Mouse (Mus musculus) CH12.LX (cell line): ENCODE data around the gene Ddx20. TPM values are rescaled to one million over a fixed set of nuclear protein-coding genes. Genes with fewer than 3 reads are reported as not detected.

Source experiments
- DNase-seq: peaks from one replicate; pipeline ENCODE4 v3.0.0-alpha.2; 2013; ENCODE audit errors: extremely low read depth
- H3K27ac ChIP-seq: 2 replicates; pipeline ENCODE4 v1.5.1; 2012; ENCODE audit warnings: low read depth, mild to moderate bottlenecking, control low read depth, moderate library complexity; ENCODE audit not compliant: insufficient read depth
- H3K27me3 ChIP-seq: replicated peaks from 2 replicates; pipeline ENCODE3; 2012; ENCODE audit warnings: inconsistent platforms
- H3K36me3 ChIP-seq, 2 experiments: replicated peaks in 1 of 2; 2 replicates each; pipeline versions ENCODE3 to v1.6.1; 2012; ENCODE audit warnings: inconsistent platforms in 1 of 2, low read length in 1 of 2, mild to moderate bottlenecking in 1 of 2, mixed read lengths in 1 of 2, moderate library complexity in 1 of 2; ENCODE audit not compliant: control insufficient read depth in 1 of 2, insufficient read depth in 1 of 2
- H3K4me1 ChIP-seq, 2 experiments: 2 replicates each; pipeline ENCODE4 v1.6.1; 2012; ENCODE audit warnings: inconsistent platforms in 1 of 2, moderate library complexity in 1 of 2; ENCODE audit not compliant: insufficient read depth in 2 of 2, control insufficient read depth in 1 of 2
- H3K4me2 ChIP-seq: 2 replicates; pipeline ENCODE4 v1.6.1; 2012; ENCODE audit warnings: low read depth, mild to moderate bottlenecking, control low read depth; ENCODE audit not compliant: poor library complexity, insufficient read depth, severe bottlenecking
- H3K4me3 ChIP-seq, 3 experiments: fragments of 150-350 bp in 1 of 3; sonication (generic) in 1 of 3; replicated peaks in 1 of 3; 2 replicates each; pipeline versions ENCODE3 to v1.5.1; 2011 to 2012; ENCODE audit warnings: low read depth in 2 of 3, low read length in 2 of 3, mild to moderate bottlenecking in 2 of 3, moderate library complexity in 2 of 3, control low read depth in 1 of 3, improper control_type of control experiment in 1 of 3, inconsistent platforms in 1 of 3, mixed read lengths in 1 of 3; ENCODE audit not compliant: poor library complexity in 1 of 3
- H3K79me2 ChIP-seq: replicated peaks from 2 replicates; pipeline ENCODE4 v1.6.1; 2012; ENCODE audit warnings: mild to moderate bottlenecking, moderate library complexity; ENCODE audit not compliant: control insufficient read depth, poor library complexity, insufficient read depth, severe bottlenecking; ENCODE audit errors: extremely low read depth
- H3K9ac ChIP-seq: 2 replicates; pipeline ENCODE4 v1.6.1; 2012; ENCODE audit warnings: low read depth, mild to moderate bottlenecking, control low read depth, moderate library complexity; ENCODE audit not compliant: insufficient read depth
- H3K9me3 ChIP-seq: replicated peaks from 2 replicates; pipeline ENCODE3; 2012; ENCODE audit warnings: low read length, inconsistent platforms, mixed read lengths
- BHLHE40 ChIP-seq: IDR thresholded peaks from 2 replicates; pipeline ENCODE4 v1.6.1; 2011; ENCODE audit warnings: mild to moderate bottlenecking, low read depth, low read length, improper control_type of control experiment
- CHD1 ChIP-seq: IDR thresholded peaks from 2 replicates; pipeline ENCODE4 v1.6.1; 2012; ENCODE audit warnings: low read depth, low read length, improper control_type of control experiment, inconsistent platforms
- CHD2 ChIP-seq: IDR thresholded peaks from 2 replicates; pipeline ENCODE4 v1.6.1; 2011; ENCODE audit warnings: low read length, improper control_type of control experiment
- CTCF ChIP-seq, 2 experiments: IDR thresholded peaks in 1 of 2; conservative IDR thresholded peaks in 1 of 2; 2 replicates each; pipeline ENCODE4 v1.5.1; 2011 to 2012; ENCODE audit warnings: low read depth in 2 of 2, low read length in 2 of 2, improper control_type of control experiment in 1 of 2, inconsistent platforms in 1 of 2, mild to moderate bottlenecking in 1 of 2, moderate library complexity in 1 of 2
- E2F4 ChIP-seq: IDR thresholded peaks from 2 replicates; pipeline ENCODE4 v1.6.1; 2011; ENCODE audit warnings: low read depth, low read length, improper control_type of control experiment; ENCODE audit not compliant: insufficient replicate concordance
- ELF1 ChIP-seq: IDR thresholded peaks from 2 replicates; pipeline ENCODE4 v1.6.1; 2014; ENCODE audit warnings: low read depth, mild to moderate bottlenecking, inconsistent platforms, low read length, improper control_type of control experiment
- EP300 ChIP-seq: IDR thresholded peaks from 2 replicates; pipeline ENCODE4 v1.6.1; 2011; ENCODE audit warnings: low read length, improper control_type of control experiment
- ETS1 ChIP-seq: conservative IDR thresholded peaks from 2 replicates; pipeline ENCODE4 v1.6.1; 2012; ENCODE audit warnings: low read depth, mild to moderate bottlenecking, inconsistent platforms, low read length, improper control_type of control experiment, moderate library complexity
- GABPA ChIP-seq: IDR thresholded peaks from 2 replicates; pipeline ENCODE4 v1.6.1; 2012; ENCODE audit warnings: low read depth, low read length, improper control_type of control experiment, inconsistent platforms; ENCODE audit not compliant: insufficient replicate concordance
- HCFC1 ChIP-seq: IDR thresholded peaks from 2 replicates; pipeline ENCODE4 v1.6.1; 2012; ENCODE audit warnings: low read depth, mild to moderate bottlenecking, inconsistent platforms, low read length, improper control_type of control experiment
- IRF4 ChIP-seq: IDR thresholded peaks from 2 replicates; pipeline ENCODE4 v1.6.1; 2014; ENCODE audit warnings: low read depth, mild to moderate bottlenecking, inconsistent platforms, low read length, improper control_type of control experiment
- JUN ChIP-seq: IDR thresholded peaks from 2 replicates; pipeline ENCODE4 v1.6.1; 2011; ENCODE audit warnings: low read depth, mild to moderate bottlenecking, low read length, improper control_type of control experiment, moderate library complexity; ENCODE audit not compliant: insufficient read depth
- JUND ChIP-seq: conservative IDR thresholded peaks from 2 replicates; pipeline ENCODE4 v1.6.1; 2011; ENCODE audit warnings: low read depth, low read length, improper control_type of control experiment
- KAT2A ChIP-seq: IDR thresholded peaks from 2 replicates; pipeline ENCODE4 v1.6.1; 2012; ENCODE audit warnings: low read length, improper control_type of control experiment, inconsistent platforms; ENCODE audit not compliant: insufficient replicate concordance
- MAFK ChIP-seq: IDR thresholded peaks from 2 replicates; pipeline ENCODE4 v1.6.1; 2011; ENCODE audit warnings: low read length, improper control_type of control experiment; ENCODE audit not compliant: insufficient replicate concordance
- MAX ChIP-seq: IDR thresholded peaks from 2 replicates; pipeline ENCODE4 v1.6.1; 2011; ENCODE audit warnings: low read length, improper control_type of control experiment
- MAZ ChIP-seq: IDR thresholded peaks from 2 replicates; pipeline ENCODE4 v1.6.1; 2012; ENCODE audit warnings: low read depth, mild to moderate bottlenecking, inconsistent platforms, low read length, improper control_type of control experiment, moderate library complexity
- MEF2A ChIP-seq: IDR thresholded peaks from 2 replicates; pipeline ENCODE4 v1.6.1; 2014; ENCODE audit warnings: low read depth, mild to moderate bottlenecking, inconsistent platforms, low read length, improper control_type of control experiment, borderline replicate concordance
- MXI1 ChIP-seq: IDR thresholded peaks from 2 replicates; pipeline ENCODE4 v1.6.1; 2011; ENCODE audit warnings: mild to moderate bottlenecking, low read depth, low read length, improper control_type of control experiment
- MYC ChIP-seq: IDR thresholded peaks from 2 replicates; pipeline ENCODE4 v1.6.1; 2011; ENCODE audit warnings: low read depth, mild to moderate bottlenecking, improper control_type of control experiment, low read length
- NELFE ChIP-seq: IDR thresholded peaks from 2 replicates; pipeline ENCODE4 v1.6.1; 2011; ENCODE audit warnings: low read depth, low read length, improper control_type of control experiment
- NRF1 ChIP-seq: IDR thresholded peaks from 2 replicates; pipeline ENCODE4 v1.6.1; 2014; ENCODE audit warnings: low read depth, mild to moderate bottlenecking, inconsistent platforms, low read length, improper control_type of control experiment, moderate library complexity
- PAX5 ChIP-seq: IDR thresholded peaks from 2 replicates; pipeline ENCODE4 v1.6.1; 2012; ENCODE audit warnings: low read length, inconsistent platforms, mixed read lengths
- POLR2A ChIP-seq: IDR thresholded peaks from 2 replicates; pipeline ENCODE4 v1.6.1; 2011; ENCODE audit warnings: low read depth, mild to moderate bottlenecking, improper control_type of control experiment, low read length
- POLR2AphosphoS2 ChIP-seq: IDR thresholded peaks from 2 replicates; pipeline ENCODE4 v1.6.1; 2011; ENCODE audit warnings: low read depth, low read length, improper control_type of control experiment
- RAD21 ChIP-seq: IDR thresholded peaks from 2 replicates; pipeline ENCODE4 v1.6.1; 2011; ENCODE audit warnings: low read depth, mild to moderate bottlenecking, low read length, improper control_type of control experiment, moderate library complexity
- RCOR1 ChIP-seq: conservative IDR thresholded peaks from 2 replicates; pipeline ENCODE4 v1.6.1; 2012; ENCODE audit warnings: low read depth, mild to moderate bottlenecking, inconsistent platforms, low read length, improper control_type of control experiment
- SIN3A ChIP-seq: IDR thresholded peaks from 2 replicates; pipeline ENCODE4 v1.6.1; 2012; ENCODE audit warnings: low read length, improper control_type of control experiment, inconsistent platforms
- SMC3 ChIP-seq: IDR thresholded peaks from 2 replicates; pipeline ENCODE4 v1.6.1; 2011; ENCODE audit warnings: low read depth, low read length, improper control_type of control experiment
- TBP ChIP-seq: conservative IDR thresholded peaks from 2 replicates; pipeline ENCODE4 v1.6.1; 2011; ENCODE audit warnings: low read depth, low read length, improper control_type of control experiment
- TCF12 ChIP-seq: IDR thresholded peaks from 2 replicates; pipeline ENCODE4 v1.6.1; 2014; ENCODE audit warnings: low read depth, mild to moderate bottlenecking, inconsistent platforms, low read length, improper control_type of control experiment
- UBTF ChIP-seq: IDR thresholded peaks from 2 replicates; pipeline ENCODE4 v1.6.1; 2012; ENCODE audit warnings: low read depth, mild to moderate bottlenecking, inconsistent platforms, low read length, improper control_type of control experiment, moderate library complexity
- USF1 ChIP-seq: IDR thresholded peaks from 2 replicates; pipeline ENCODE4 v1.6.1; 2014; ENCODE audit warnings: low read depth, mild to moderate bottlenecking, inconsistent platforms, low read length, improper control_type of control experiment
- USF2 ChIP-seq: conservative IDR thresholded peaks from 2 replicates; pipeline ENCODE4 v1.6.1; 2011; ENCODE audit warnings: low read depth, low read length, improper control_type of control experiment
- ZC3H11A ChIP-seq: IDR thresholded peaks from 2 replicates; pipeline ENCODE4 v1.6.1; 2012; ENCODE audit warnings: low read depth, mild to moderate bottlenecking, inconsistent platforms, low read length, improper control_type of control experiment
- ZKSCAN1 ChIP-seq: IDR thresholded peaks from 2 replicates; pipeline ENCODE4 v1.6.1; 2012; ENCODE audit warnings: low read depth, inconsistent platforms, low read length, improper control_type of control experiment, borderline replicate concordance
- ZMIZ1 ChIP-seq: IDR thresholded peaks from 2 replicates; pipeline ENCODE4 v1.6.1; 2012; ENCODE audit warnings: low read depth, mild to moderate bottlenecking, inconsistent platforms, low read length, improper control_type of control experiment
- ZNF384 ChIP-seq: IDR thresholded peaks from 2 replicates; pipeline ENCODE4 v1.6.1; 2012; ENCODE audit warnings: low read depth, low read length, improper control_type of control experiment, inconsistent platforms
- dilution Hi-C: fragments of 300-500 bp; cut with MboI; formaldehyde crosslinking; loops from 2 replicates; pipeline ENCODE4 v1.14.3; 2020; ENCODE audit warnings: low sequenced_read_pairs; ENCODE audit not compliant: extremely low pct_unique_long_range_greater_than_20kb, extremely low pct_ligation_motif_present
- in situ Hi-C: fragments of 300-500 bp; cut with MboI; formaldehyde crosslinking; loops from 3 replicates; pipeline ENCODE4 v1.14.3; 2019; ENCODE audit warnings: low sequenced_read_pairs, low pct_ligation_motif_present, low pct_unique_long_range_greater_than_20kb, mixed read lengths
- polyA plus RNA-seq: library from polyadenylated mRNA; unstranded; fragments of >175 nt; gene quantifications from 2 replicates; pipeline ENCODE4 v1.2.1, GENCODE M21; 2012; ENCODE audit warnings: low read depth; ENCODE audit not compliant: insufficient read length
- total RNA-seq, 2 experiments: library from RNA; depleted of rRNA; stranded (reverse); fragments of 300-350 nt in 1 of 2; fragments of >200 nt in 1 of 2; gene quantifications; 2 replicates each; pipeline ENCODE4 v1.2.3; 2012 to 2014

Gene Ddx20
- total and polyA plus RNA-seq, 3 experiments = 30.8 to 66.5 (median 50.4) TPM

DNA sequence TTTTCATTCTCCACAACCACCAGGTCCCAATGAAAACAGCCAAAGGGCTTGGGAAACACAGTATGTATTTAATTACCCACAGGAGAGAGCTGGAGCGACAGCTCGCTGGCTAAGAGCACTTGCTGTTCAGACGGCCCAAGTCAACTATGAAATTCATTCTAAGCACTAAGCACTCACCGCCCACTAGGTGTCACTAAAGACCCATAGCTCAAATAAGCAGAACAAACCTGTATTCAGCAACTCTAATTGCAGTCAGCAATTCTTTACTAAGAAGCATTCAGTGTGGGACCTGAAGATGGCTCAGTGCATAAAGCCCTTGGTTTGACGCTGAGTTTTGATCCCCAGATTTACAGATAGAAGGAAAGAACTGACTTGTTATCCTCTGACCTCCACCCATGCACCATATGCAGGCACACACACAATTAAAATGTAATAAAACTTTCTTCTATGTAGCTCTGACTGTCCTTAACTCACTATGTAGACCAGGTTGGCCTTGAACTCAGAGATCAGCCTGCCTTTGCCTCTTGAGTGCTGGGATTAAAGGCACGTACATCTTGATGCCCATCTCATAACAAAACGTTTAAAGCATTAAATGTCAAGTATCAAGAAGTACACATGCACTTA, 12.7 kb downstream of the Ddx20 start:
- H3K27me3 ChIP-seq = no peaks in the 10 kb centered on the region
- H3K4me3 ChIP-seq = no peak overlapping the region
- in situ Hi-C loops = loop anchor here (10.0 to 25.0 kb wide), 2 partner anchors 138 to 770 kb away; partner anchors contain the start of gene Rap1a
- peaks cover 19 to 31% of the 10 kb centered on the region in 2 experiments for H3K36me3 ChIP-seq
- no peak overlapping the region for H3K27ac ChIP-seq
- dilution Hi-C loops = loop anchor here (25.0 kb wide), 1 partner anchor 238 kb away; no protein-coding TSS in a partner anchor
- DNase-seq = peak; percentile 85
- H3K79me2 ChIP-seq = 0 out of 2 replicates have a peak, but pooled peaks cover 2% of the 10 kb centered on the region
- no peak overlapping the region for H3K9ac ChIP-seq
- H3K4me2 ChIP-seq = no peak overlapping the region
- H3K4me1 ChIP-seq = peaks cover 2 to 12% of the 10 kb centered on the region in 2 experiments; a peak in 3 of 4 replicates
- H3K9me3 ChIP-seq = no peaks in the 10 kb centered on the region
- no peak for TF ChIP-seq ELF1
- TF ChIP-seq SIN3A = peak; percentile 55
- peak; percentile 88 for TF ChIP-seq SMC3
- TF ChIP-seq MAFK = peak; percentile 70; the same call in 1 of the 2 replicates
- TF ChIP-seq RAD21 = no peak; the same call in none of the 2 replicates
- TF ChIP-seq CTCF (conservative IDR thresholded peaks at IDR 0.05 in 1 of 2, IDR thresholded peaks at IDR 0.05 in 1 of 2; ENCODE audit: low read depth in 2 of 2, low read length in 2 of 2) = peak; percentile 91 to 95
- TF ChIP-seq ZNF384 = no peak
- TF ChIP-seq NELFE = peak; percentile 46; the same call in 1 of the 2 replicates
- no peak for TF ChIP-seq JUN
- TF ChIP-seq POLR2AphosphoS2 = no peak
- no peak for TF ChIP-seq MAX
- no peak for TF ChIP-seq PAX5
- TF ChIP-seq MYC = 0 out of 2 replicates have a peak, but pooled peaks have one; percentile 19
- no peak for TF ChIP-seq TBP
- TF ChIP-seq KAT2A = no peak
- no peak for TF ChIP-seq E2F4
- no peak for TF ChIP-seq BHLHE40
- no peak for TF ChIP-seq CHD1
- no peak for TF ChIP-seq MXI1
- TF ChIP-seq MEF2A = no peak
- no peak for TF ChIP-seq ZKSCAN1
- TF ChIP-seq EP300 = no peak
- TF ChIP-seq HCFC1 = no peak
- TF ChIP-seq USF2 = no peak
- TF ChIP-seq MAZ = no peak
- TF ChIP-seq UBTF = no peak
- TF ChIP-seq NRF1 = no peak
- no peak for TF ChIP-seq ETS1
- no peak for TF ChIP-seq USF1
- no peak for TF ChIP-seq CHD2
- TF ChIP-seq JUND = 0 out of 2 replicates have a peak, but pooled peaks have one; percentile 31
- no peak for TF ChIP-seq ZMIZ1
- peak; percentile 64; the same call in 1 of the 2 replicates for TF ChIP-seq ZC3H11A
- no peak for TF ChIP-seq RCOR1
- no peak for TF ChIP-seq TCF12
- no peak for TF ChIP-seq GABPA
- TF ChIP-seq POLR2A = no peak
- peak; percentile 32; the same call in 1 of the 2 replicates for TF ChIP-seq IRF4
